9 mouse cellular contexts compared by ENCODE assay signal in the genomic region with DNA sequence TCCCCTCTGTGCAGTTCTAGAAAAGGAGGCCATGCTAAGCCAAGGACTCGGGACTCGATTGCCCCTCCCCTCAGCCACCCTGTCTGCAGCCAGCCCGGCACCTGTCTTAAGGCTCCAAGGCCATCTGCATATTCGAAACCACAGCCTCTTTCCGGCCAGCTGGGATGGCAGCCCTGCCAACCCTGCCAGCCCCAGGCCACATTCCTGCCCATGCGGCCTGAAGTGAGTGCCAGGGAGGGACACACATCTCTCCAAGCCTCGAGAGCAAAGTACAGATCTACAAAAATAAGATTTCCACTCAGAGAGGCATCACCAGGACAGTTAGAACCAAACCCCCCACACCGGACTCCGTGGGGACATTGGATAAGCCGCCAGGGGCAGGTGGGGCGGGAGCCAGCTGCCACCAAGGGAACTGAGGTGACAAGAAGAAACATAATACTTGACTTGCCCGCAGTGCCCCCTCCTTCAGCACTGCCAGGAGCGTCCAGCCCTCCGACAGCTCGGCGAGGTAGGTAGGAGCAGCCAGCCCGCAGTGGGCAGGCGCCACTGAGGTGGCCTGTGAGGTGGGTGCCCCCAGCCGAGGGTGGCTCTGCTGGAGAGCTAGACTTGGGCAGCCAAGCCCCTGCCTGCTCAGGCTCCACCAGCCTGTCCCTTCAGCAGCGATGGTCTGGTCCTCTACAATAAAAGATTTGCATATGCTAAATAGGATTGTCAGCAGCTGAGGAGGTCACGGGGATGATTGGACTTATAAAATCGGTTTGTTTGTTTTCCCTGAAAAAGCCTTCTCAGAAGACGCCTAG. TPM values are rescaled to one million over a fixed set of nuclear protein-coding genes. Genes with fewer than 3 reads are reported as not detected.
DNase-seq lines count a peak whose midpoint lies in the region; TF ChIP-seq lines count a peak whose summit lies in the region.
"Had no signal": no experiment of that assay in that cellular context is flagged by ENCODE, and none has a peak within 500 bp of the region (broad histone marks: within the 10 kb centered on the region; RNA-seq: fewer than 3 reads in every experiment).

No protein-coding gene starts in this region.

- no peak overlapping the region for H3K4me3 ChIP-seq in left cerebral cortex, adult 2 months

- no peak overlapping the region for H3K27ac ChIP-seq in left cerebral cortex, adult 2 months

- intact Hi-C loops in left cerebral cortex, postnatal 4 days (cut with DNase I): no loop called here
- intact Hi-C loops in left cerebral cortex, adult 2 months (cut with DNase I): no loop called here
- intact Hi-C loops in heart, postnatal 10 days (cut with DNase I): no loop called here

- TF ChIP-seq CTCF in left cerebral cortex, adult 2 months (IDR thresholded peaks at IDR 0.05): no peak

- DNase-seq in left cerebral cortex, postnatal 4 days: peak; percentile 81
- no peak for DNase-seq in left cerebral cortex, adult 2 months (ENCODE audit: extremely low spot score in 1 of 2, low spot score in 2 of 2)
- DNase-seq in cerebellum, postnatal 10 days: peak; percentile 83 to 88
- DNase-seq in heart, postnatal 10 days: peak; percentile 70 to 78
- peak; percentile 57 for DNase-seq in kidney, postnatal 36 days
- DNase-seq in embryo, embryonic 10.5 days (ENCODE audit: low spot score): no peak
- DNase-seq in right cerebral cortex, postnatal 4 days: no peak
- no peak for DNase-seq in testis, postnatal 14 days (ENCODE audit: low spot score)
- DNase-seq: layer of hippocampus, postnatal 36 days had no signal

RNA-seq across cellular contexts. Expression of a gene that starts 39.0 kb away (rescaled TPM):
- total RNA-seq in left cerebral cortex, postnatal 4 days (2021): 10 to 100 TPM; 28.8 to 29.0 TPM
- 10 to 100 TPM; 22.3 to 22.9 TPM for total RNA-seq in left cerebral cortex, adult 2 months (2021)
- total RNA-seq in heart, postnatal 10 days (2021): 1 to 10 TPM; 2.8 to 4.4 TPM

Comparison
In these comparisons a context has a peak if more than half of its experiments do, and no peak if none do; other contexts are left out.
1. DNase-seq: peak in left cerebral cortex, postnatal 4 days (single experiment), cerebellum, postnatal 10 days (2 of 2), heart, postnatal 10 days (2 of 2) and kidney, postnatal 36 days (2 of 2); none in left cerebral cortex, adult 2 months (0 of 2), embryo, embryonic 10.5 days (single experiment), right cerebral cortex, postnatal 4 days (single experiment) and testis, postnatal 14 days (single experiment).
2. RNA of a gene that starts 39.0 kb away (total RNA-seq): 28.8 to 29.0 TPM in left cerebral cortex, postnatal 4 days and 22.3 to 22.9 TPM in left cerebral cortex, adult 2 months; 2.8 to 4.4 TPM in heart, postnatal 10 days; every median in the first group is over 4 times any median in the second.